Mouse (Mus musculus) C2C12 (cell line): ENCODE results near the gene Tbxas1.

ENCODE experiments used
- CTCF ChIP-seq: IDR thresholded peaks from one replicate; pipeline ENCODE4 v1.5.1; 2011; ENCODE audit not compliant: control insufficient read depth, insufficient read depth, insufficient read length
- MAX ChIP-seq: IDR thresholded peaks from one replicate; pipeline ENCODE4 v1.6.1; 2011; ENCODE audit warnings: mild to moderate bottlenecking, control low read depth
- MYOD1 ChIP-seq: IDR thresholded peaks from one replicate; pipeline ENCODE4 v1.6.1; 2011; ENCODE audit warnings: low read depth; ENCODE audit not compliant: control insufficient read depth, insufficient read length

- TF ChIP-seq MYOD1 (no peak), CTCF (no peak), MAX (no peak)
Observed at GRCm38 (mm10) chr6:38997838-38998237, 122.6 kb downstream of the Tbxas1 start.
